Mouse (Mus musculus) hindbrain, embryonic 12.5 days (tissue): ENCODE results near the gene Fkbpl. TPM values are rescaled to one million over a fixed set of nuclear protein-coding genes. Genes with fewer than 3 reads are reported as not detected.

Experiments
- ATAC-seq: fragments of 200-750 bp; cut with Nextera tagmentation; 2 replicates; pipeline ENCODE4 v1.8.0; 2017; ENCODE audit warnings: moderate TSS enrichment; ENCODE audit not compliant: low FRiP score
- H3K27ac ChIP-seq: fragments of 300-500 bp; sonication (generic); 2 replicates; pipeline ENCODE4 v1.5.1; 2016; ENCODE audit warnings: mild to moderate bottlenecking
- H3K27me3 ChIP-seq: fragments of 300-500 bp; sonication (generic); 2 replicates; pipeline ENCODE4 v1.6.1; 2016; ENCODE audit warnings: mild to moderate bottlenecking
- H3K36me3 ChIP-seq: fragments of 300-500 bp; sonication (generic); 2 replicates; pipeline ENCODE4 v1.6.1; 2016; ENCODE audit warnings: mild to moderate bottlenecking
- H3K4me1 ChIP-seq: fragments of 300-500 bp; sonication (generic); 2 replicates; pipeline ENCODE4 v1.6.1; 2016
- H3K4me2 ChIP-seq: fragments of 300-500 bp; sonication (generic); replicated peaks from 2 replicates; pipeline ENCODE4 v1.6.1; 2016; ENCODE audit warnings: mild to moderate bottlenecking
- H3K4me3 ChIP-seq: fragments of 300-500 bp; sonication (generic); 2 replicates; pipeline ENCODE4 v1.5.1; 2016; ENCODE audit warnings: mild to moderate bottlenecking
- H3K9ac ChIP-seq: fragments of 300-500 bp; sonication (generic); 2 replicates; pipeline ENCODE4 v1.6.1; 2016; ENCODE audit warnings: mild to moderate bottlenecking, moderate library complexity
- H3K9me3 ChIP-seq: fragments of 300-500 bp; sonication (generic); replicated peaks from 2 replicates; pipeline ENCODE4 v1.6.1; 2016; ENCODE audit warnings: mild to moderate bottlenecking
- WGBS: fragments of 180-500 bp; shearing (Covaris S2); methylation state at CpG from one replicate; pipeline ENCODE4 v1.1.7; 2016; 5-methylcytosine and 5-hydroxymethylcytosine counted together
- polyA plus RNA-seq: library from polyadenylated mRNA; unstranded; fragments of >200 nt; fragmentation: Nextera tagmentation; extraction: Ambion mirVana; gene quantifications from 2 replicates; pipeline ENCODE4 v1.2.1, GENCODE M21; 2016

Fkbpl gene
- polyA plus RNA-seq, 1 experiment from 2014 or later = 15.7 TPM

- H3K4me1 ChIP-seq = peaks cover 61% of the 10 kb centered on the region
- peaks cover 3% of the 10 kb centered on the region; the same call in 1 of the 2 replicates for H3K36me3 ChIP-seq
- H3K27ac ChIP-seq = peak within 1 kb of the TSS; percentile 93
- peaks cover 45% of the 10 kb centered on the region for H3K27me3 ChIP-seq
- peak within 1 kb of the TSS; percentile 88 for H3K4me2 ChIP-seq
- ATAC-seq = peak; percentile 9
- H3K9ac ChIP-seq = peak within 1 kb of the TSS; percentile 74
- peak within 1 kb of the TSS; percentile 69 for H3K4me3 ChIP-seq
- H3K9me3 ChIP-seq = no peaks in the 10 kb centered on the region
- WGBS = 5% methylated on average over 29 of the region's 29 CpGs
Measured at GRCm38 (mm10) chr17:34627943-34628643, 16.5 kb upstream of the Fkbpl start, which contains the start of gene Ppt2. TSS of gene Ppt2 (minus strand) at chr17:34628510.

DNA sequence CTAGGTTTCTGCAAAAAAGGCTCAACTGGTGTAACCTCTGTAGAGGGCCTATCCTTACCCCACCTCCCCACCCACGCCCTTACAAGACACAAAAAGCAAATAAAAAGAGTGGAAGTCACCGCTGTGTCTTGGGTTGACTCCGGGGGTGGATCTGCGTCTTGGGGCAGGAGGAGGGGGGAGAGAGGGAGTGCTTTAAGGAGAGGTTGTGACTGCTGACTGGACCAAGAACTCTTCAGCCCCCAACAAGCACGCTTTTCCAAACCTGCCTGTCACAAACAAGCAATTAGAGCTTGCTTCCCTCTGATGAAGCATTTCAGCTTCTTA, 16.0 kb upstream of the Fkbpl start:
- Histone ChIP-seq H3K9me3 (no peaks in the 10 kb centered on the region), H3K4me3 (peak overlapping the region; percentile 69), H3K27me3 (peaks cover 50% of the 10 kb centered on the region), H3K27ac (peak overlapping the region; percentile 67; the same call in 1 of the 2 replicates), H3K36me3 (peaks cover 3% of the 10 kb centered on the region; the same call in 1 of the 2 replicates), H3K9ac (peak overlapping the region; percentile 74), H3K4me1 (peaks cover 61% of the 10 kb centered on the region), H3K4me2 (peak overlapping the region; percentile 88)
- ATAC-seq = no peak
- 20% methylated on average over 5 of the region's 5 CpGs for WGBS

DNA sequence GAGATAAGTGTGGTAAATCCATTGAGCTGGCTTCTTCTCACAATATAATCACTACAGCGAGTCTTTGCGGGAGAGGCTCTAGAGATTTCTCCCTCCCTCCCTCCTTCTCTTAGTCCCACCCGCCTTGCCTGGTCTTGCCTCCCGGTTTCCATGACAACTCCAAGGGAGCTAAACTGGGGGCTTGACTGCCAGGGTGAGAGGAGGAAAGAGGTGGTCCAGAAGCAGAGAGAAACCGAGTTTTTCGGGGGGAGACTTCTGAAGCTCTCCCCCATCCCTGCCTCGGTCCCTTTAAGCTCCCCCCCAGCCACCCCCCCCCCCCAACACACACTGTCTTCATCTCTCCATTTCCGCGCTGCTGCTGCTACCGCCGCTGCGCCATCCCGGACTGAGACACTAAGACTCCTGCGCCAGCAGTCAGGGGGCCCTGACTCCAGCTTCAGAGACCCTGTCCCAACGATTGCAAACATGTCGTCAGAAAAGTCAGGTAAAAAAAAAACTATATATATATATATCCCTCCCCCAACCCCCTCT, 15.3 kb upstream of the Fkbpl start, which contains the start of gene Prrt1:
TSS of gene Prrt1 (plus strand) at position 313 of the 531 bp plus-strand sequence.
- H3K9me3 ChIP-seq = no peaks in the 10 kb centered on the region
- H3K4me2 ChIP-seq = peak within 1 kb of the TSS; percentile 88
- peaks cover 61% of the 10 kb centered on the region for H3K4me1 ChIP-seq
- peak within 1 kb of the TSS; percentile 67; the same call in 1 of the 2 replicates for H3K27ac ChIP-seq
- peak; percentile 27; the same call in 1 of the 2 replicates for ATAC-seq
- H3K4me3 ChIP-seq = peak within 1 kb of the TSS; percentile 69
- H3K9ac ChIP-seq = peak within 1 kb of the TSS; percentile 74
- peaks cover 55% of the 10 kb centered on the region for H3K27me3 ChIP-seq
- 1% methylated on average over 15 of the region's 16 CpGs for WGBS
- no peaks in the 10 kb centered on the region for H3K36me3 ChIP-seq

DNA sequence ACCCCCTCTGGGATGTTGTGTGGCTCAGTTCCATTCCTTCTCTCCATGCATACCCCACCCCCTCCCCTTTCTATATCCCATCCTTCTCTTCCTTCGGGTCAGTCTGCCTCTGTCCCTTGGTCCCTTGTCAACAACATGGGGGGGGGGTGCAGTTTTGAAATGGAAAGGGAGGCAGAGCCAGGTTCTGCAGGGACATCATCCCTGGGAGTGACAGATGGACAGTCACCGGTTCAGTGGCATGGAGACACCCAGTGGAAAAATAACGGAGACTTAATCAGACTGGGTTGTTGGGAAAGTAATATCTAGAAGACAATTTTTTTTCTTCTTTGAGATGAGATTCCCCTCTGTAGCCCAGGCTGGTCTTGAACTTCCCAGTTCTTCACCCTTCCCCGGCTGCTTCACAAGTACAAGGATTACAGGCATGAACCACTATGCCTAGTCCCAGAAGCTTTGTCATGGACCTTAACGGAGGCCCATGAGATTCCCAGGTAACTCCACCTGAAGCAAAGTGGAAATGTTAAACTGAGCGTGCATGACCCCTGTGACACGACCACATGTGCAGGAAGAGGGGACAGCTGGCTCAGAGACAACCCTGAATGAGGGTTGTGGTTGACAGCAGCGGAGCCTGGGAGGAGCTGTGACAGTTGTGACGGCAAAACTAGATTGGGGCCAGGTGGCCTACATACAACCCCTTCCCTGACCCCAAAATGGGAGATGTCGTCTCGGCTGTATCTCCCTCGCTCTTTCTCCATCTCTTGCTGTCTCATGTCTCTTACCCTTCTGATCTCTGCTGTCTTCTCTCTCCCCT, 14.6 kb upstream of the Fkbpl start:
- peaks cover 55% of the 10 kb centered on the region for H3K27me3 ChIP-seq
- H3K9me3 ChIP-seq = no peaks in the 10 kb centered on the region

GRCm38 (mm10) chr17:34630761-34631301, 13.7 kb upstream of the Fkbpl start:
- Histone ChIP-seq H3K9me3 (no peaks in the 10 kb centered on the region), H3K27me3 (peaks cover 60% of the 10 kb centered on the region), H3K36me3 (no peaks in the 10 kb centered on the region), H3K27ac (no peak overlapping the region), H3K4me2 (peak overlapping the region; percentile 88), H3K9ac (peak overlapping the region; percentile 50), H3K4me1 (peaks cover 58% of the 10 kb centered on the region), H3K4me3 (peak overlapping the region; percentile 69)
- no peak for ATAC-seq
- WGBS = 2% methylated on average over 46 of the region's 48 CpGs

More for the DNA sequence above, 14.6 kb upstream of the Fkbpl start:
- no peak for ATAC-seq
- Histone ChIP-seq H3K4me1 (peaks cover 61% of the 10 kb centered on the region), H3K9ac (peak overlapping the region; percentile 51), H3K4me2 (peak overlapping the region; percentile 88), H3K4me3 (peak overlapping the region; percentile 69), H3K36me3 (no peaks in the 10 kb centered on the region), H3K27ac (no peak overlapping the region)
- 11% methylated on average over 12 of the region's 12 CpGs for WGBS

- Histone ChIP-seq H3K36me3 (no peaks in the 10 kb centered on the region), H3K4me1 (peaks cover 50% of the 10 kb centered on the region), H3K27me3 (peaks cover 61% of the 10 kb centered on the region), H3K9ac (no peak overlapping the region; the same call in 1 of the 2 replicates), H3K9me3 (no peaks in the 10 kb centered on the region), H3K4me3 (peak overlapping the region; percentile 69), H3K27ac (no peak overlapping the region), H3K4me2 (peak overlapping the region; percentile 88)
- 4% methylated on average over 12 of the region's 12 CpGs for WGBS
- no peak for ATAC-seq
Measured at GRCm38 (mm10) chr17:34631647-34632046, 12.9 kb upstream of the Fkbpl start.

DNA sequence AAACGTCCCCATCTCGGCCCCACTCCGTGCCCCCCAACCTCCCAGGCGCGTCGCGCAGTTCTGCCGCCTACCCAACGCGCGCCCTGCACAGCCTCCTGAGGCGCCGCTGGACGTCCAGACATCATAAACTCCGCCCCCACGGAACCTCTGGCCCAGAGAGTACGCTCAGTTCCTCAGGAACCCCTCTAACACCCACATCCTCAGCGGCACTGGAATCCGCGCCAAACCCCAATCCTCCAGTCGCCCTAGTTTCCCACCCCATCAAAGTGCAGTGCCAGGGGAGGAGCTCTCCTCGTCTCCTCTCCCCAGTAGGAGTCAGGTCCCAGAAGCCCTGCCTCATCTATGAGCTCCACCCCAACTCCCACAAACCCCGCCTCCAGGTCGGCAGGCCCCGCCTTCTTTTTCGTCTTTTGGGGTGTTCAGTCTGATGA, 12.3 kb upstream of the Fkbpl start:
- Histone ChIP-seq H3K36me3 (no peaks in the 10 kb centered on the region), H3K4me3 (peak overlapping the region; percentile 69), H3K4me1 (peaks cover 50% of the 10 kb centered on the region), H3K27me3 (peaks cover 61% of the 10 kb centered on the region), H3K27ac (no peak overlapping the region), H3K9me3 (no peaks in the 10 kb centered on the region), H3K4me2 (peak overlapping the region; percentile 88), H3K9ac (peak overlapping the region; percentile 18; the same call in 1 of the 2 replicates)
- whole genome bisulfite sequencing = under 1% methylated on average over 26 of the region's 26 CpGs
- no peak for ATAC-seq

- H3K4me1 ChIP-seq = peaks cover 23% of the 10 kb centered on the region
- H3K27me3 ChIP-seq = peaks cover 40% of the 10 kb centered on the region
- H3K36me3 ChIP-seq = no peaks in the 10 kb centered on the region
- ATAC-seq = no peak
- no peak overlapping the region for H3K27ac ChIP-seq
- 92% methylated on average over 2 of the region's 2 CpGs for WGBS
- H3K4me2 ChIP-seq = no peak overlapping the region
- H3K9ac ChIP-seq = no peak overlapping the region
- no peaks in the 10 kb centered on the region for H3K9me3 ChIP-seq
- no peak overlapping the region for H3K4me3 ChIP-seq
Measured at GRCm38 (mm10) chr17:34635671-34636070, 8.9 kb upstream of the Fkbpl start.

DNA sequence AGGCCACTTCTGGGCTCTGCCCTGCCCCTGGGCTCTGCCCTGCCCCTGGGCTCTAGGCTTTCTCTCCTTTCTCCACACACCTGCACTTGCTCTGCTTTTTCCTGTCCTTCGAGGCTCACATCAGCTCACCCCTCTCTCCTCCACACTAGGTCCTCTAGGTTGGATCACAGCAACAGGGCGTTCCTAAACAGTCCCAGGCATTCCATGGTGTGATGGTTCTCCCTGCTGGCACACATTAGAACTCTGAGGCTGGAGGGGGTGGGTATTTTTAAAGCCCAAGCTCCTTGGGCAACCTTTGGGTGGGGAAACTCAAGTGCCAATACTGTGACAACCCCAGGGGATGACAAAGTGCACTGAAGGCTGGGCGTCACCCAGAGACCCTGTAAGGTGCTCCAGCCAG, 7.1 kb upstream of the Fkbpl start:
- no peak overlapping the region for H3K4me3 ChIP-seq
- H3K9ac ChIP-seq = no peak overlapping the region
- no peak overlapping the region for H3K27ac ChIP-seq
- peaks cover 15% of the 10 kb centered on the region for H3K4me1 ChIP-seq
- 67% methylated on average over 3 of the region's 3 CpGs for WGBS
- peaks cover 22% of the 10 kb centered on the region for H3K27me3 ChIP-seq
- no peaks in the 10 kb centered on the region for H3K9me3 ChIP-seq
- ATAC-seq = no peak
- H3K4me2 ChIP-seq = no peak overlapping the region
- H3K36me3 ChIP-seq = no peaks in the 10 kb centered on the region

DNA sequence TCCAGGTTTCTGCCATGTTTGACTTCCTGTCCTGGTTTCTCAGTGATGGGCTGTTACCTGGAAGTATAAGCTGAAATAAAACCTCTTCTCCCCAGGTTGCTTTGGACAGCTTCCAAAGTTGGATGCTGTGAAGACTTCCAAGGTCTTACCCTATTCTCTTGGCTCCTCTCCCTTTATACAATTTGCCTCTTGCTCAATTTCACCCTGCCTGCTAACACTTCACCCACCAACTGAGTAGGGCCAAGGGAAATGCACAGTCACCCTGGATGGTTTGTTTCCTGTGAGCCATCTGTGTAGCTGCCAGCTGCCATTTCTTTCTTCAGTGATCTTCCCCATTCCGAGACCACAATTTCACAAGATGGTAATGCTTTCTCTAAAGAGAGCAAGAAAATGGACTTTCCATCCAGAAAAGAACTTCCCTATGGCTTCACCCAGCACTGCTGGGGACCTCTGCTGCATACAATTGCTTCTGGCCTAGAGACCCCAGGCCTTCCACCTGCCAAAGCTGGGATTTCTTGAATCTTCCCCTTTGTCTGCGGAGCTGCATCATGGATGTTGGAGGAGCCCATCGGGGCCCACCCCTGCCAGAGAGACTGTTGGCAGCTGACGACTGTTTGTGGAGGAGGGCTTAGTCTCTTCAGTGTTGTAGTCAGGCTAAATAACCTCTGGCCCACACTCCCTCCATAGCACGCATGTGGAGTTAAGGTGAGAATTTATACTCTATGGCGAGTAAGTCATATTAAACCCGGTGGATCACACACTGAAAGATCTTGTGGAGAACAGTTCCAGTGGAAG, 4.9 kb upstream of the Fkbpl start:
- WGBS = 82% methylated on average over 7 of the region's 7 CpGs
- Histone ChIP-seq H3K4me1 (peaks cover 13% of the 10 kb centered on the region), H3K27ac (no peak overlapping the region), H3K4me2 (no peak overlapping the region), H3K9me3 (no peaks in the 10 kb centered on the region), H3K36me3 (no peaks in the 10 kb centered on the region), H3K9ac (no peak overlapping the region), H3K27me3 (peaks cover 6% of the 10 kb centered on the region; the same call in 1 of the 2 replicates), H3K4me3 (no peak overlapping the region)
- no peak for ATAC-seq

GRCm38 (mm10) chr17:34640778-34641601, 3.6 kb upstream of the Fkbpl start:
- Histone ChIP-seq H3K9ac (peak overlapping the region; percentile 13), H3K9me3 (no peaks in the 10 kb centered on the region), H3K4me1 (peaks cover 25% of the 10 kb centered on the region), H3K4me3 (no peak overlapping the region), H3K4me2 (peak overlapping the region; percentile 19), H3K27me3 (no peaks in the 10 kb centered on the region; the same call in 1 of the 2 replicates), H3K27ac (peak overlapping the region; percentile 83), H3K36me3 (no peaks in the 10 kb centered on the region)
- WGBS = 13% methylated on average over 11 of the region's 11 CpGs
- ATAC-seq = 0 out of 2 replicates have a peak, but pooled peaks have one; percentile 32
